Mouse (Mus musculus) spleen, embryonic (tissue): ENCODE results near the gene Klf6.

Source experiments
- CTCF ChIA-PET: fragments of 350-600 bp; sonication (Branson Sonifier 250); formaldehyde crosslinking; loops from one replicate; lab custom pipeline; 2022; lab: Charles Lee

Gene Klf6

DNA sequence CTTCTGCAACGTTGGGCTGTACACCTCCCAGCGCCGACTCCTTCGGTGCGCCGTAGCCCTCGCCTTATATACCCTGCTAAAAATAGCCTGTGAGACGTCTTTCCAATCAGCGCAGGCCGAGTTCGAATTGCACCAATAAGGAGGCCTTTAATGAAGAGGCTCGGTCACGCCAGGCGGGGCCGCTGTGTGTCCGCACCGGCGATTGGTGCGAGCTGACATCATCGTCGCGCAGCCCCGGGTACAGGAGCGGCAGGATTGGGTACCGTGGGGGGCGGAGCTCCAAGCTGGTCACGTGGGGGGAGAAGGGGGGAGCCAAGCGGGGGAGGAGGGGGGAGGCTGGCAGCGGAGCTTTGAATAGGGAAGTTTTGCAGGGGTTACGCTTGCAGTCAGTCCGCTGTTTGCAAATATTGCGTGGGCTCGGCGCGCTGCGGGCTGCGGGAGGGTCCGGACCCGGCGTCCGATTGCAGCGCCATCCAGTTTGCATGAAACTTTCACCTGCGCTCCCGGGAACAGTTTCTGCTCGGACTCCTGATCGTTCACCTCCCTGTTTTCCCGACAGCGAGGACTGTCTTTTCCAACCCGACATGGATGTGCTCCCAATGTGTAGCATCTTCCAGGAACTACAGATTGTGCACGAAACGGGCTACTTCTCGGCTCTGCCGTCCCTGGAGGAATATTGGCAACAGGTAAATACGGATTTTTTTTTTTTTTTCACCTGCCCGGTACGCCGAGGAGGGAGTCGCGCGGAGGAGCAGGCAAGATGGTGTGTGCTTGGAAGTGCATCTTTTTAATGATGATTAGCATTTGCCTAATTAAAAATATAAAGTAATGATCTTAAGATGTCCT lies at the start of gene Klf6:
Gene Klf6, plus strand, starts transcription at position 326 of the 846 bp plus-strand sequence.
- CTCF ChIA-PET, result interaction anchor here (0.7 to 0.9 kb wide), 2 partner anchors 164 to 450 kb away, joined by 3 to 6 read pairs; no protein-coding TSS in a partner anchor

DNA sequence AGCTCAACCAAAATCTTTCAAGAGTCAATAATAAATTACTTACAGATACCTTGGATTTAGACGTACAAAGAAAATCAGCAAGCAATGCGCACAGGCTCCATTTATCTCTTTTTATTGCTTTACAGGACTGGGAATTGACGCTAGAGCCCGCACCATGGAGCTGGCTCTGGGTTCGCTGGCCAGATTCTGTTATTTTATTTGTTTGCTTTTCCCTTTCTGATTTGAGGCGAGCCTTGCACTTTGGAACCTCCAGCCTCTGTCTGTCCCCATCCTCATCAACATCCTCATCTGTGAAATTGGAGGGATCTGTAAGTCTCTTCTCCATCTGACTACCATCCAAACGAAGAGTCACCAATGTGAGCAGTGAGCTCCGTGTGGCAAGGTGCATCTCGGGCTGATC lies 47.8 kb upstream of the Klf6 start:
- CTCF ChIA-PET, result no interaction called here

DNA sequence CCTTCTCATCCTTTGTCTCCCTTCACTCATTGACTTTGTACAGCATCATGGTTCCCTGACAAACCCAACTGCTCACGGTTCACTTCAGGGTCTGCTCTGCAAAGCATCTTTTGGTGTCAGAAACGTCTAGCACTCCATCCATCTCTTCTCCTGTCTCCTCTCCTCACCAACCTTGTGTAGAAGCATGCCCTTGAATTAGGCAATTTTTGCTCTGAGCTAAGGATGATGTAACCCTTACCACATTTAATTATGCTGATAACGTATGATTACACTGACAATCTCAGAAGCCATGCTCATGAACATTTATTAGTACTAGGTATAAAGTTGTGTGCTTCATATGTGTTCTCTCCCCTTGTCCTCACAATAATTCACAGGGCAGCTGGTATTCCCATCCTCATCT lies 44.0 kb upstream of the Klf6 start:
- CTCF ChIA-PET, result no interaction called here

DNA sequence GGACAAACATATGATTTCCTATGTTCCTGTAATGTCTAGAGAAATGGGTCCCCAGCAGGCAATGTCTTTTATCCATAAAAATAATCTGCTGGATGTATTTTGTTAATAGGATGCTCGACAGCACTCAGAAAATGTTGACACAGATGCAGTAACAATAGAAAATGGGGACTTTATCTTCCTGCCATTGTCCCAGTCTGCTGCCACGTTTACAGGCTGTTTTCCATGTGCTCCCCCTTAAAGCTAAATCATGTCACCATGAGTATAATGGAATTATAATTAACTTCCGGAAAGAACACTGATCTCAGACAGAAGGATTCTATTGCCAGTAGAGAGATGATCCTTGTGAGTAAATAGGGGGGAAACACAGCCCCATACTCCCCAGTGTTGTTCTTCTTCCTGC lies 42.1 kb upstream of the Klf6 start:
- CTCF ChIA-PET, result interaction anchor here (0.6 kb wide), 1 partner anchor 18 kb away, joined by 10 read pairs; no protein-coding TSS in a partner anchor

DNA sequence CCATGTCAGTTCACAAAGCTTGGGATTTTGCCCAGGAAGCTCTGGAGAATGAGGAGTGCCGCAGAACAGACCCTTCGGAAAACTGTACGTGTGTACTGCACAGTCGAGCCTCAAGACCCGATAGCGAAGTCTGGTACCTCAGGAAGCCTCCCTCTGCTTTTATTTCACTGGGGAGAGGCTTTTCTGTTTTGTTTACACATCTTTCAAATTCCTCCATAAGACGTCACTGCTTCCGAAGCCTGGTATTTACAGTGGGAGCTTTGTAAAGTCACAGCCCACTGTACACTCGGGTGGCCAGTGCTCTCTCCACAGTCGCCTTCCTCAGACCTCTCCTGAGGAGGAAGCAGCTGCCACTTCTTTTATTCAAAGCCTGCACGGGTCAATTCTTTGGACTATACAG lies 38.7 kb upstream of the Klf6 start:
- CTCF ChIA-PET, result interaction anchor here (0.7 kb wide), 1 partner anchor 17 kb away, joined by 9 read pairs; no protein-coding TSS in a partner anchor

DNA sequence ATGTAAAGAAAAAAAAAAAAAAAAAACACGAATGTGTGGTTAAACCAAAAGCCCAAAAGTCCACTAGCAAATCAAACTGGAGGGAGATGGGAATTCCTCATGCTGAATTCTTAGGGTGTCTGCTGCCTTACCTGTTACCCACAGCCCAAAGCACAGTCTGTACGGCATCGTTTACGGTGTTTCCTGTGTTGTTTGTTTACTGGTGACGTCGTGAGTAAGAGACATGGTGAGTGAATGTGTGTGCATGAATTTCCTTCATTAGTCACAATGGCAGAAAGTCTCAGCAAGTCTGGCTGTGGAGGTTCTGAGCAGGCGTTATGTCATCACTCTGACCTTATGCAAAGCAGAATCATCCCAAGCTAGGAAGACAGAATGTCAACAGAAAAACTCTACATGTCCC lies 38.1 kb upstream of the Klf6 start:
- CTCF ChIA-PET, result interaction anchor here (0.7 kb wide), 1 partner anchor 18 kb away, joined by 9 read pairs; no protein-coding TSS in a partner anchor

DNA sequence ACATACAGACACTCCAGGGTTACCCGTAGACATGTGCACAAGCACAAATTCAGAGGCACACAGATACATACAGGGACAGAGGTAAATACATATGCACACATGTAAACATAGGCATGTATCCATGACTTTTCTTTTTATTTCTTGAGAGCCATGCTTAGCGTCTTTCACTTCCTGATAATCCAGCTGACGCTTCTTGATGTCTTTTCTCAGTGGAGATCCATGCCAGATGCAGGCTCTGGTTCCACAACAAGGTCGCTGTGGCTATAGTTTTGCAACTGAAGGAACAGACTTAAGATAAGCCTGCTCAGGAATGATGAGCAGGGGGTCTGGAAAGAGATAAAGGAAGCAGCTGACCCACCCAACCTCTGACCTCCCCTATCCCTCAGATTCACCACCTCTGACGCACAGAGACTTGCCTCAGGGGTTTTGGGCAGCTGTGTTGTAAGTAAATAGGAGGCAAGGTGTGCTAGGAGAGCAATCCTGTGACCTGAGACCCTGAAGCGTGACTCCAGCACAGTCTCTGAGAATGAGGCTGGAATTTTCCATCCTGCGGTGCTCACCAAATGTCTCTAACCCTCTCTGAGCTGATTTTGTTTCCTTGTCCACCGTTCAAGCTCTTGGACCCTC lies 37.0 kb upstream of the Klf6 start:
- CTCF ChIA-PET, result no interaction called here

DNA sequence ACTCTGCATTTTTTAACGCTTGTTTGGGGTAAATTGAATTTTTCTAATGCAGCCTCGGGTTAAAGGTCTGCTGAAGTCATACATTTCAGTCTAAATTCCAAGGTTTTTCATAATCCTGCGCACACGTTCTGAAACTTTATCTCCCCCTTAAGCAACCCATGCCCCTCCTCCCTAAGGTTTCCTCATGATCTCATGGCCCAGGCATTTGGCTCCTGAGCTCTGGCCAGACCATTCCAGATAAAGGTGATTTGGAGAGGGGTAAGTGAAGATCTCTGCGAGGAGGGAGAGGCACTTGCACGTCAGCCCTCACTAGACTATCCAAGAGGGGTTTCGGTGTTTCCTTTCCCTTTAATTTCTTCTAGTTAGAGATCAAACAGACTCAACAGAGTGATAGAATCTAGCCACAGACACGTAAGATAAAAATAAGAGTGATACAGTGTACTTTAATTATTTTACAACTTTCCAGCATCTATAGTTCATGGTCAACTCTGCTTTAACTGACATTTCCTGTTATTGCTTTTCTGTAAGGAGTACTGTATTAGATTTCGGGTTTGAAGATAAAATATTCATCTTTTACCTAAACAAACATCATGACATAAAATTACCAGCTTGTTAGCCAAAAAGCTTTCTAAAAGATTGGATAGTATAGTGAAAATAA lies 35.0 kb upstream of the Klf6 start:
- CTCF ChIA-PET, result no interaction called here

DNA sequence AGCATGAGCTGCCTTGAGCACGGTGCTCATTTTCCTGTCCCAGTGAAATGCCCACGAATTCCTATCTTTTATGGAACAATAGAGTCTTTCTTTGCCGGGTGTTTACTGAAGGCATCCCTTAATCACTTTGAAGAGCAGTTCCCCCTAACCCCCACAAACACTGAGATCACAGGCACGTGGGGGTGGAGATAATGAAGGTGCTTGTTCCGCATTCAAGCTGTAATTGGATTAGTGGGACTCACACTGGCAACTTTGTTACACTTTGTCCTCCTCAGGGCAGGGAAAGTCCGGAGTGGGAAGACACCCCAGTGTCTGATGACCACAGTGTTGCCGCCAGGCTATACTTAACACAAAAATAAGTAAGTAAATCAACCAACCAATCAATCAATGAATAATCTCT lies 29.3 kb upstream of the Klf6 start:
- CTCF ChIA-PET, result interaction anchor here (0.6 kb wide), 1 partner anchor 158 kb away, joined by 3 read pairs; no protein-coding TSS in a partner anchor

DNA sequence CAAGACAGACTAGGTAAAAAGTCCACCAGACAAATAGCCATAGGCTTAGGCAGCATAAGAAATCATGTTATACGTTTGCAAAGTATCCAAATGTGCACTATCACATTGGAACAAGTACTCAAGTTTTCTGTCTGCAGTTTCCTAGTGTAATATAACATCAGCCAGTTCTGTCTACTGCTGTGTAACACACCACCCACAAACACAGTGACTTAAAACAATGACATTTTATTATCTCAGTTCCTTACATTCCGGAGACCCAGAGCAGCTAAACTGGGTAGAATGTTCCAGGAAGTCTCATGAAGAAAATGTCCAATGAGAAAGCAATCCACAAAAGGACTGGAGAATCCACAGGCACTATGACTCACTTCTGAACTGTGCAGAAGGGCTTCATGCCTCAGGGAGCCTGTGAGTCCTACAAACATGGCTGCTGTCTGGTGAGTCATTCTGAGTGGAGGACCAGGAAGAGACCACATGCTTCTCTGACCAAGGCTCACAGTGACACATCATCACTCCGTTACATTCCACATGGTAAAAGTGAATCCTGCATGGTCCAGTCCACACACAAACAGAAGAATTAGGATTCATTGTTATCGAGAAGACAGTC lies 24.0 kb upstream of the Klf6 start:
- CTCF ChIA-PET, result no interaction called here

DNA sequence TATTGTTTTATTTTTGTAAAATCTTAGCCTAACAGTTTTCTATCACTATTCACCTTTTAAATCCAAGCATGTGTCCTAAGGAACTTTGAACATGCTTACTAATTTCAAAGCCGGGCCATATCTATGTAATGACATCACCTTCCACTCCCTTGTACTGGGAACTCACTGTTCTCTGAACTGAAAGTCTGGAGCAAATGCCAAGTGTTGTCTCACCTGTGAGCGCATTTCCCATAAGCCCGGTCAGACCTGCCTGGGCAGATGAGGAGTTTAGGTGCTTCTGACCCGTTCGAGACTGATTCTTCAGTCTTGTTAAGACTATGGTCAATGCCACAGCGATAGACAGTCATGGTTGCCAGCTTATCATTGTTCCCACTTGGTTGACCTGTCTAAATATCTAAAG lies 19.9 kb upstream of the Klf6 start:
- CTCF ChIA-PET, result interaction anchor here (0.6 kb wide), 1 partner anchor 247 kb away, joined by 5 read pairs; no protein-coding TSS in a partner anchor

DNA sequence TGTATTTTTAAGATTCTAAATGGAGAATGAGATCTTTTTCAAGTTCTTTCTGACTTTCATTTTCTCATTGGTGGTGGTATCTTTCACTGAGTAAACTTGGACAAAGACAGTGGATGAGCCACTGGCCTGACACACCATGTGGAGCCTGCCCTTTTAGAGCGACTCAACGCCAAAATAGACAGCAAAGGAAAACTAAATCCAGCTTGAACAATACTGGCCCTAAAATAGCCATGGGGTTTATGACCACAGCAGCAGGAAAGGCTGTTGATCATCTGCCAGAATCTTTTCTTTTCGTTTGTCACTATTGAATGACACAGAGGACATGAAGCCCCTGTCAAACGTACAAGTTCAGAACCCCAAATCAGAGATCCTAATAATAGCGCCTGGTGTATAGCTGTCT lies 18.4 kb upstream of the Klf6 start:
- CTCF ChIA-PET, result no interaction called here

DNA sequence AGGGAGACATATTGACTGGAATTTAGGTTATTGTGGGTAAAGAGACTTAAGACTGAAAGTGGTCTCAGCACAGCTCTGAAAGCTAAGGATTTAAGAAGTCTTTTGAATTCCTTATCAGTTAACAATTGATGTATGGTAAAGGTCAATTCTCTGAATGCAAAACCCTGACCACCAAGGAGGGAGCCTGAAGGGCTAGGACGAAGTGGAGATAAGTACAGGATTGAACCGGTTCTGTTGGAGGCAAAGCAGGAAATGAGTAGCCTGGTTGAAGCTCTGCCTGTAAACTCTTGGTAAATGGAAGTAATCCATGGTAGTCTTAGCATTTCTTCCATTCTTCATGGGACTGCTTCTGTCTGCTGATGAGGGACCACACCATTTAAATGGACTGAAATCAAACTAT lies 17.5 kb upstream of the Klf6 start:
- CTCF ChIA-PET, result no interaction called here

DNA sequence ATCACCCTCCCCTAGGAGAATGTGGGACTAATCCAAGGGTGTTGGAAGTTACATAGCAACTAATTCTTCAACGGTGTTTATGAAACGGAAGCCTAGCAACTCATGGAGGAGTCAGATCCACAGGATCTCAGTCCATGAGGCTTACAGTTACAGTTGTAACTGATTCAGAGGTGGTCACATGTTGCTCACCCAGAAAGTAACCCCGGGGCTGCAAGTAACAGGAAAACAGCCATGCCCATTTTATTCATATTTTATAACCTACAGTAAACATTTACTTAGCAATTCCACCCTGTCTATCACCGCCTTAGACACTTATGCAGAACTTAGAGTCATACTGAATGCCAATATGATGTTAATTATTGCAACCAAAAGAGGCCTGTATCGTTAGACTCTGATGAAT lies 16.9 kb upstream of the Klf6 start:
- CTCF ChIA-PET, result no interaction called here

DNA sequence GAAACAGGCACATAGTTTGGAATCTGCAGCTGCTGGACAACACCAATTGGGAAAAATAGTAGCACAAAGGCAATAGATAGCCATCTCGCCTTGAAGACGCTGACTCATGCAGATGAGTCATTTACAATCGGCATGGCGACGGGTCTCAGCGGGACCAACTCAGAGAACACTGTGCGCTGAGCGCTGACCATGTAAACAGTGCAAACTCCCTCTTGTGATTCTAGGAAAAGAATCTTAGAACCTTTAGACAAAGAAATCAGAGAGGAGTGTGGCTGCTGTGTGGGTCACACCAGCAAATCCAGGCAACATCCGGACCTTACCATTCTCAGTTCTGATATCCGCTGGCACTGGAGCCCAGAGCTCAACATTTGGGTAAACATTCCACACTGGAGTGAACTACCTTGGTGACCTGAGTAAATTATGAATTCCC lies 16.1 kb upstream of the Klf6 start:
- CTCF ChIA-PET, result no interaction called here

DNA sequence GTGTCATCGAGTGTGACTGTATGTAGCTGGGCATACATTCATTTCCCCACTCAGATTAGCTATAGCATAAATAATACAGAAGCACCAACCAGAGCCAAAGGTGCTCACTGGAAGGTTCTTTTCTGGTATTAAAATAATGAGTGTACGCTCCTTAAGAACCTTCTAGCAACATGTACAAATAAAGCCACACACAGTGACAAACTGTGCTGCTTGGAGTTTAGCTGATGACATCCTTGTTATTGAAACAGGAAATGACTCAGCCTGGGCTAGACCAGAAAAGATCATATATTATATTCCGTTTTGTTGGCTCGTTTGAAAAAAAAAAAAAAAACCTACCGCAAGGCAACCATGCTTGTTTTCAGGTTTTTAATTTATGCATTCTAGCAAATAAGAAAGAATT lies 15.7 kb upstream of the Klf6 start:
- CTCF ChIA-PET, result interaction anchor here (0.5 to 0.7 kb wide), 2 partner anchors 123 to 243 kb away, joined by 6 read pairs; no protein-coding TSS in a partner anchor

DNA sequence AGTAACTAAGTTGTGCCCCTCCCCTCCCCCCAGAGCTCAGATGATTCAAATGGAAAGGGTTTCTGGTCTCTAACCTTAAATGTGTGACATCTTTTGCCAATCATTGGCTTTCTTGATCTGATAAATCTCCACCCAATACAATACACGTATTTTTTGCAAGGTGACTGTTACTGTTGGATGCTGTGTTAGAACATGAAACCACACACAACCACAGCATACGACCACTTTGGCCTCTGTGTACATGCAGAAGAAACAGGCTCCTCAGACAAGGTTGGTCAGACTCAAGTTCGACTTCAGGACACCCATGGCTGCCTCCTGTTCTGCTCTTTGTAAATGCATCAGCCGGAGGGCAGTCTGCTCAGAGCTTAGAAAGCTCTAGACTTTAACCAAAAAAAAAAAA lies 14.4 kb upstream of the Klf6 start:
- CTCF ChIA-PET, result no interaction called here

DNA sequence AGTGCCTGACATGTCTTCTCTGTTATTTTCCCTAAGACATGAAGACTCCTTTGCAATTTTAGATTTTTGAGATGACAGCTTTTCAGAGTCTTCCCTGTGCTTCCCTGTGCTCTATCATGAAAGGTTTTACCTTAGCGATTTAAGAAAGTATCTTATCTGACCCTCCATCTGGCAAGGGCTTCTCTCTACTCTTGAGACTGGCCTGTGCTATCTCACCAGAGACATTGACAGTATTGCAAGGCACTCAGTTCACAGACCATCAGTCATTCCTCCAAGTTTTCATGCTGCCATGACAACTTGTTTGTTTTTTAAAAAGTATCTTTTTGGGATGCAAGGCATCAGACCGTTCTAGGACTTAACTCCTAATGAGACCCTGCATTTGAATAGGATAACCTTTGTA lies 13.5 kb upstream of the Klf6 start:
- CTCF ChIA-PET, result no interaction called here

DNA sequence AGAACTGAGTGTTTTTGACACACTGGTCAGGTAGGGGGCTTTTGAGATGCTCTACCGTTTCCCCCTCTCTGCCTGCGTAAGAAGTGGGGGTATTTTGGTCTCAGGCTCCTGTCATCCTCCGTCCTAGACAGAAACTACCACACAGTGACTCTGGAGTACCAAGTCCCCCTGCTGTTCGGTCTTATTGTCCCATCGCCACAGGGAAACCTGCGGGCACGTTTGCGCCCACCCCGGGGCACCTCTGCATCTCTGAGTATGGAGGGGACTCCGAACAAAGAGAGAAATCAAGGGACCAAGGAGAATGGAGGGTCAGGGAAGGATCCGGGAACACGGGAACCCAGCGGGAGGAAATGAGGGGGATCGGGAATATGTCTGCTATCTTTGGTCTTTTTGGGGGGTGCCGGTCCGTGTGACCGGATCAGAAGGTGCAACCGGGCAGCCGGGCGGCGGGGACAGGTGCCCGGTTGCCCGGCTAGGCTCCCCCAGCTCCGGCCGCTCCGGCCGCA lies 578 bp upstream of the Klf6 start:
- CTCF ChIA-PET, result interaction anchor here (0.9 kb wide), 1 partner anchor 449 kb away, joined by 6 read pairs; no protein-coding TSS in a partner anchor

DNA sequence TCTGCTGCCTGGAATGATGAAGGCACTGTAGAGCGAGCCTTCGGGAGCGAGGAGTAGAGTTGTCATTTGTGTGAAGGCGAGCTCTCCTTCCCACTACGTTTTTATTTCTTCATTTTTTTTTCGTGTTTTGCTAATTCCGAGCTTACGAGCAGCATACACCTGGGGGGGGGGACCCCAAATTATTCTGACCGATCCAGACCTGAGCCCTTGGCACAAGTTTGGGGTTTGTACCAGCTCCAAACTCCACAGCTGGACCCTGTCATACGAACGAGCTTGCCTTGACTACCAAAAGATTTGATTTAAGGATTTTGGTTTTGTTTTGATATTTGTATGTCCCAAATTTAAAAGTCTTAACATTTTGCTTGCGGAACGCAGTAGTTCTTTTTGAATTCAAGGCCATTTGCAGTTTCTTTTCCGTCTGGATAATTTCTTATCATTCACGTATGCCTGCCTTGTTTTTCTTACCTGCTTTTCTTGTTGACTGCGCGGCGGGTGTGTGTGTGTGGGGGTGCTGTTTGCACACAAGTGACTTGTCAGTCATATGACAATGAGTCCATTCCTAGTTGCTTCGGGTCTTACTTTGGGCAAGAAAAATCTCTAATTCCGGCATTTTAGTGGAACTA lies 832 bp downstream of the Klf6 start:
- CTCF ChIA-PET, result interaction anchor here (0.7 kb wide), 1 partner anchor 165 kb away, joined by 3 read pairs; no protein-coding TSS in a partner anchor
